Mouse (Mus musculus) heart, postnatal 10 days (tissue): ENCODE results near the gene Cables2. TPM values are rescaled to one million over a fixed set of nuclear protein-coding genes. Genes with fewer than 3 reads are reported as not detected.

ENCODE experiments used
- DNase-seq, 2 experiments: peaks; one replicate each; pipeline ENCODE4 v3.0.0; 2021
- intact Hi-C: fragments of 180-260 bp; cut with DNase I; formaldehyde crosslinking; loops from one replicate; pipeline ENCODE4 v1.15.1; 2025
- total RNA-seq, 2 experiments: library from RNA; stranded (reverse); gene quantifications; 2 replicates each; pipeline ENCODE4 v1.2.3; 2021

Cables2 gene
- total RNA-seq: 10 to 100 TPM; 16.5 to 16.7 TPM

DNA sequence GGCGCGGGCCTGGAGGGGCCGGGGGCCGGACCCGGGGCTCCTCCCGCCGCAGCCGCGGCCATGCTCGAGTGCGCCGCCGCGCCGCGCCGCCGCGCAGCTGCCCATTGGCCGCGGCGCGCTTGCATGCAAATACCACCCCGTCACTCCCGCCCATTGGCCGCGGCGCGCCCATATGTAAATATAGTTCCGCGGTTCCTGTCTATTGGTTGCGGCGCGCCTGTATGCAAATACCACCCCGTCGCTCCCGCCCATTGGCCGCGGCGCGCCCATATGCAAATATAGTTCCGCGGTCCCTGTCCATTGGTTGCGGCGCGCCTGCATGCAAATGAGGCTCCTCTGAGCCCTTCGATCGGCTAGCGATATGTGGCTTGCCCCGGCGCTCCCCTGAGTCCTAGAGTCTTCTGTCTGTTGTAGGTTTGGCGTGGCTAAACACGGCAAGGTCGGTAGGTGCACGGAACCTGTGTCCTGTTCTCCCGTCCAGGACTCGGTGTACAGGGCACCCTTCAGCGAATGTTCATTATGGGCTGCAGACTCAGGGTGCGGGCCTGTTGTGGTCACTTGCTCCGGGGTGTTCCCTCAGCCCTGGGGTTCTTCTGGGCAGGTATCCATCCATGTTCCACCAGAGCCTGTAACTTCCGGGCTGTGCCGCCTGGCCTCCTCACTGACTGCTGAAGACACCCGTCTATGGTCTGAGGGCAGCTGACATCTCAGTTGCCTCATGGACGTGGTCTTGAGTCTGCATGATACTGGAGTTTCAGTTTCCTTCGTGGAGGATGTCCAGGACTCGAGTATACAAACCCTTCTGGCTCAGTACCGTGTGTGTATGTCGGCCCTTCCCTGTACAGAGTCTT, at the start of gene Cables2:
Gene Cables2 (minus strand): TSS at position 103 of the 851 bp plus-strand sequence.
- intact Hi-C loops: loop anchor here (2.0 to 5.0 kb wide), 2 partner anchors 157 to 309 kb away; partner anchors contain the start of gene Mrgbp
- peak; percentile 94 for DNase-seq

DNA sequence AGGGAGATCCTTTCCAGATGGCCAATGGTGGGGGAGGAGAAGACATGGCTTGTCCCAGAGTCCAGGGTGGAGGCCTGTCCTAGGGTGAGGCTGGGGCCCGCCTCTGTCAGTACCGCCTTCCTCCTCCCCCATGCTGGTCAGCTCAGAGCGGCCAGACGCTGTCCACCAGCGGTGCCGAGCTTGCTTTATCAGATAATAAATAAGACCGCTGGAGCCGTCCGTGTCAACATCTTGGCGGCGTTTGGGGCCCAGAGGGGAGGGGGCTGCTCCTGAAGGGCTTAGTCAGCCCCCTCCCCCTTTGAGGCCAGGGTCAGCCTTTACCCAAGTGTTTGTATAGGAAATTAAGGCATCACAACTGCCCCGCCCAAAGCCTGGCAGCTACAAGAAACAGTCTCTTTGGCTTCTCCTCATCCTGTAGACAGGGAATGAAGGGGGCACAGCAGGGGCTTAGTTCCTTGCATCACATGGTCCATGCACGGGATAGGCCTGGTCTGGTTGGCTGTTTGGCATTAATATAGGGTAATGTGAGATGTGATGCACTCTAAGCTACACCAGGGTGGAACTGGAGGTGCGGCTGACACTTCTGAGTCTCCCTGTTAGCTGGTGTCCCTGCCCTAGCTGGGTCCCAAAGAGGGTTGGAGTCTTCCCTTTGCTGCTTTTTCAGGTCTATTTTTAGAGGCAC, 49.5 kb upstream of the Cables2 start:
- DNase-seq: no peak
- intact Hi-C loops: no loop called here

DNA sequence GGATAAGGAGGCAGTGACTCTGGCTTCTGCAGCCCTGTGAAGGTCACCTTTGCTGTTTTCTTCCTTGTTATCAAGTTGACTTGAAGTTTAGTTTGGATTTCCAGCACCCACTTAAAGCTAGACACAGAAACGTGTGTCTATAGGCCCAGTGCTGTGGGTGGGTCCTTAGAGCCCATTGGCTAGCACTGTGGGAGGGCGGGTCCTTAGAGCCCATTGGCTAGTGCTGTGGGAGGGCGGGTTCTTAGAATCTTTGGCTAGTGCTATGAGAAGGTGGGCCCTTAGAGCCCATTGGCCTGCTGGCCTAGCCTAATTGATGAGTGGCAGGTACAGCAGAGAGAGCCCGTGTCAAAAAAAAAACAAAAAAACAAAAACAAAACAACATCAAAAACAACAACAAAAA, 46.9 kb upstream of the Cables2 start:
- DNase-seq: no peak
- intact Hi-C loops: no loop called here

DNA sequence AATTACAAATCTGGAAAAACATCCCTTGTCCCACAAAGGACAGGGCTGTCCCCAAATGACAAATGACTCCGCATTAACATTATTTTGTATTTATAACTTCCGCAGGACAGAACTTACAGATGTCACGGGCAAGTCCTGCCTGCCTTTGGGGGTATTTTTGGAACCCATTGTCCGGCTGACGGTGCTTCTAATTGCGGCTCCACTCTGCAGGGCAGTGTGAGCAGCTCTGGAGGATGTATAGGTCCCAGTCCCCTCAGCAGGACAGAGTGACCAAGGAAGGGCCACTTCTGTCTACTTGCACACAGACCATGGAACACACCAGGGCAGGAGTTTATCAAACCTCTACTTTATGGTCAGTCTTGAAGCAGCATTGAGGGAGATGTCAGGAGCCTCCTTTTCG, 44.3 kb upstream of the Cables2 start:
- peak in 1 of 2 experiments; percentile 50 for DNase-seq
- intact Hi-C loops: no loop called here

DNA sequence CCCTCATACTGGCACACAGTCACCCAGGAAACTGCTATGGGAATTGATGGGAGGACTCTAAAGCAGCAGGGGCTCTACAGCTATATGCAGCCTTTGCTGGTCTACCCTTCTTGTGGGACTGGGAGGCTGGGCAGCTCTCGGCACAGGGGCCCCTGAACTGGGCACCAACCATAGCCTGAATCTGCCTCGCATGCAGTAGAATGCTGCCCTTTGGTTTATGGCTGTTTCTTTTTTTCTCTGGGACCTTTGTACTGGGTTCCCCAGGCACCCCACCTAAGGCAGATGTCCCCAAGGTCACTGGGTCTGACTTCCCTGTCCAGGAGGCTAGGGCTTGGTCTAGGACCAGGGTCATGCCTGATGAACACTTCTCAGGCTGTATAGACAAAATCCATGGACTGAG, 41.0 kb upstream of the Cables2 start:
- intact Hi-C loops: no loop called here
- no peak for DNase-seq

DNA sequence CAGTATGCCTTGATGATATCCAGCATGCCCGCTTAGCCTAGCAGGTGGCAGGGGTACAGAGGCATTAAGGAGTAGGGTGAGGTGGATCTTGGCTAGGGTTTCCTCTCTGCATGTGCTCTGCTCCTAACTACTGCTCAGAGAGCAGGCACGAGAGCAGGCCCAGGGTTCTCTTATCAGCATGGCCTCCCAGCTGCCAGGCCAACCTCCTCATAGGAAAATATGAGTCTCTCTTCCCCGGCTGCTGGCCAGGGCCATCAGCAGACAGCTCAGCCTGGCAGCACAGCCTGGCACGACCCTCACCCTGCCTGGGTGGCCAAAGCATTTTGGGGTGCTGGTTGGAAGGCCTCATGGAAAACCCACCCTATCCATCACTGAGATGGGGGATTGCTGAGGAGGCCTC, 37.9 kb upstream of the Cables2 start:
- DNase-seq: peak in 1 of 2 experiments; percentile 62
- intact Hi-C loops: no loop called here

DNA sequence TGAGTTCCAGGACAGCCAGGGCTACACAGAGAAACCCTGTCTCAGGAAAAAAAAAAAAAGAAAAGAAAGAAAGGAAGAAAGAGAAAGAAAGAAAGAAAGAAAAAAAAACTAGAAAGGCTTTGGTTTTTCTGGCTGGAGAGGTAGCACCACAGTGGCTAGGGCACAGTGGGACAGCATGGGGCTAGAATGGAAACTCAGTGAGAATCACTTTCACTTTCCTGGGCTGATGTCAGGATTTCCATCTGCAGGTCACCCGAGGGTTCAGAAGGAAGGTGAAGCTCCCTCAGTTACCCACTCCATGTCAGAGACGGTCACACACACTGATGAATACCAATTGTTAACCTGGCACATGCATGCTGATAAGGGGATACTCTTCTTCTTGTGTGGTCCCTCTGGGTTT, 34.4 kb upstream of the Cables2 start:
- no peak for DNase-seq
- intact Hi-C loops: no loop called here

DNA sequence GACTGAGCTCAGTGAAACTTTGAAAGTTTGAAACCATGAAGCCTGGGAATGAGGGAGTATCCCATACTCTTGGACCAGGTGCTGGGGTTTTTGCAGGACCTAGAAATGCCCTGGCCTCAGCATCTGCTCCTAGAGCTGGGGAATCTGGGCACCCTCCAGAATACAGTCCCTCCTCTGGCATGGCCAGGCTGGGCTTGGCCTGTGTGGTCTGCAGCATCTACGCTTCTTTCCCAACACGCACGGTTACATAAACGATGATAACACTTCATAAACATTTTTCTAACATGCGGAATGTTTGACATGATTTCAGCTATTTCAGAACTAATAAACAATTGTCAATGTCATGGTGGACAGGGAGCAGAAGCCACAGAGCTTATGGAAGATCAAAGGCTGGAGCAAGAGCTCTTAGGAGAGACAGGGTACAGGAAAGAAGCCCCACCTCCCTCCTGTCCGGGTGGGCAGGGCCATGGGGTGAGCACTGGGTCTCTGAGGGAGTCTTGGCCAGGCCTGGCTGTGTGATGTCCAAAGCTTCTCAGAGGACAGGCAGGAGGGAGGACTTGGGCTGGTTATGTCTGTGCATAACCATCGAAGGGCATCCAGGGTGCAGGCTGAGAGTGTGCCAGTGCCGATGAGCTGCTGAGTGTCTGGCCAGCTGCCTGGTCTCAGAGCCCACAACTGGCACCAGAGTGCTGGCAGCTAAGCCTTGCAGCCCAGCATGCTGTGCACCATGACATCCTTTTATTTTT, 33.3 kb upstream of the Cables2 start:
- intact Hi-C loops: no loop called here
- peak; percentile 76 to 88 for DNase-seq

DNA sequence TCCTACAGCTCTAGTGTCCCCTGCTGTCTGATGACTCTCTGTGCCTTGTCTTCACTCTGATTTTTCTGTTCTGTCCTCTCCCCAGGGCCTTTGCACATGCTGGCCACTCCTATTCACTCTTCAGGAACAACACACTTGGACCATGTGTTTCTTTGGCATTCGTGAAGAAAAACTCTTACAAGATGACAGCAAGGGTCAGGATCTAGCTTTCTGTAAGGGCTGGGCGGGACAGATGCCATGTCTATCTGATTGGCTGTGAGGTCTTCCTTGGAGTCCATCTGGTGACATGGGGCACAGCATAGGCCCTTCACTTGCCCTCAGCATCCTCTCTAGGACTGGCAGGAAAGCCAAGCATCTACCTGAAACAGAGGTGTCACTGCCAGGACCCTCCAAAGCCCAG, 32.7 kb upstream of the Cables2 start:
- no peak for DNase-seq
- intact Hi-C loops: no loop called here

DNA sequence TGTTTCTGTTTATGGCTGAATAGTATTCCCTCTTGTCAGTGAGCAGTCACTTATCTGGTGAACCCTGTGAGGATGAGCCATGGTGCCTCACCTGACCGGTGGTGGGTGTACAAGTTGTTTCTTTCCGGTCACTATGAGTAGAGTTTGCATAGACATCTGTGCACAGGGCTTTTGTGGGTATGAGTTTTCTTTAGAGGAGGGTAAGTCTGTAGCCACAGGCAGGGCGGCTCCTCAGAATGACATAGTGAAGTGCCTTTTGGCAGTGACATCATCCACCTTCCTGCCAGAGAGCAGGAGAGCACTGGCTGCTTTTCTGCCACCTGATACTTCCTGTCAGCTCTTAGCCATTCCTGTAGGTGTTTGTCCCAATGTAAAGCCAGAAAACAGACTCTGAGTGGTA, 32.2 kb upstream of the Cables2 start:
- intact Hi-C loops: no loop called here
- DNase-seq: no peak

DNA sequence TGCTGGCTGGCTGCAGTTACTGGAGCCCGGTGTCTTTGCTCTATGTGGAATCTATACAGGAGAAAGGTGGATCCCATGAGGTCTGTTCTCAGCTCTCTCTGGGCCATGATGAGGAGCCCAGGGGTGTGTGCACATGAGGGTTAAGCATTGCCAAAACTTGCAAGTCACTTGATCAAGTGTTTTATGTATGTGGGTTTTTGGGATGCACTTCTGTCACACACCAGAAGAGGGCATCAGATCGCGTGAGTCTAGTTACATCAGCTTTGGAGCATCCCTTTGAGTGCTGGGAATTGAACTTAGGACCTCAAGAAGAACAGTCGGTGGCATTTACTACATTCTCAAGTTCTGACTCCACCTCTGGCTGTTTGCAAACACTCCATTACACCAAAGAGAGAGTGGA, 31.3 kb upstream of the Cables2 start:
- intact Hi-C loops: no loop called here
- no peak for DNase-seq

DNA sequence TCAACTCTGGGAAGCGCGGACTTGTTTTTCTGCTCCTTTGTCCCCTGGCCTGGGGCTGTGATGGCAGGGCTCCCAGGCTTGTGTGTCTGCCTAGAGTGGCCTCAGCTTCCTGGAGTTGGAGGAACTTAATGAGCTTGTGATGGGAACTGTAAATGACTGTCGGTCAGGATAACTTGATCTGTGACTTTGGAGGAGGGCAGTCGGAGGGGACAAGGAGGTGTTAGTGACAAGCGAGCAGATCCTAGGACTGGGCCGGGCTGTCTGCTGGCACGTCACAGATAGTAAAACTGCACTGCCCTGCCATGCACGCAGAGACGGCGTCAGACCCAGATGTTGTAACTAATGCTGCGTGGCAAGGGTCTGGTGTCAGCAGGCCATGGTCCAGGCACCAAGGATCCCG, 30.2 kb upstream of the Cables2 start:
- no peak for DNase-seq
- intact Hi-C loops: no loop called here

DNA sequence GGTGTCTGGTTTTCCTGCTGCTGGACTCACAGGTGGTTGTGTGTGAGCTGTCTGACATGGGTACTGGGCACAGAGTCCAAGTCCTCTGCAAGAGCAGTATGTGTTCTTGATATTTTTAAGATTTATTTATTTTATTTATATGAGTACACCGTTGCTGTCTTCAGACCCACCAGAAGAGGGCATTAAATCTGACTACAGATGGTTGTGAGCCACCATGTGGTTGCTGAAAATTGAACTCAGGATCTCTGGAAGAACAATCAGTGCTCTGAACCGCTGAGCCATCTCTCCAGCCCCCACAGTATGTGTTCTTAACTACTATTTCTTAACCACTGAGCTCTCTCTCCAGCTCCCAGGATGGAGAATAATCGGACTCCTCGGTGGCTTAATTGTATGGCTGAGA, 28.9 kb upstream of the Cables2 start:
- no peak for DNase-seq
- intact Hi-C loops: no loop called here

DNA sequence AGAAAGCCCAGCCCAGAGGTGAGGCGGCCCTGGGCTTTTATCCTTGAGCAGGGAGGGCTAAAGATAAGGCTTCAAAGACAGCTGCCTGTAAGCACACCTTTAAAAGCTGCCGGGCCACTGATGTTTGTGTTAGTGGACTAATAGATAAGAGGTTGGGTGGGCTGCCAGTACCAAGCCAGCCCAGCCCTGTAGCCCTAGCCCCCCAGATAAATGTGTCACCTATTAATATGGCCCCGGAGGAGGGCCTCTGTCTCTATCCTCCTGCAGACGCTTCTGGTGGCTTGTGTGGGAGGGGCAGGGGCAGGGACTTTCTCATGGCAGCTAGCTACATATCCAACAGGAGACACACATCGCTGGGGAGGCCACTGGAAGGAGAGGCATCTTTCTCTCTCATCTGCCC, 27.5 kb upstream of the Cables2 start:
- DNase-seq: no peak
- intact Hi-C loops: no loop called here

DNA sequence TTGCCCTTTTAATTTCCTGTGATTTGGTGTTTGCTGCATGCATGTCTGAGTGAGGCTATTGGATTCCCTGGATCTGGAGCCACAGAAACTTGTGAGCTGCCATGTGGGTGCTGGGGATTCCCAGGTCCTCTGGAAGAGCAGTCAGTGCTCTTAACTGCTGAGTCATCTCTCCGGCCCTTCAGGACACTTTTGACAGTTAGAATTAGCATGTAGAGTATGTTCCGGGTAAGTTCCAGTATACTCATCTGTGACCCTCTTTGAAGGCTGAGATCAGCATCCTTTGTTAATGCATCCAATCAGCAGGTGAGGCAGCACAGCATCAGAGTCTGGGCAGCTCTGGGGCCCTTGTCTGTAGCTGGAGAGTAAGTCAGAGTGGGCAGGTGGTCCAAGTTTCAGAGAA, 27.0 kb upstream of the Cables2 start:
- intact Hi-C loops: no loop called here
- no peak for DNase-seq

DNA sequence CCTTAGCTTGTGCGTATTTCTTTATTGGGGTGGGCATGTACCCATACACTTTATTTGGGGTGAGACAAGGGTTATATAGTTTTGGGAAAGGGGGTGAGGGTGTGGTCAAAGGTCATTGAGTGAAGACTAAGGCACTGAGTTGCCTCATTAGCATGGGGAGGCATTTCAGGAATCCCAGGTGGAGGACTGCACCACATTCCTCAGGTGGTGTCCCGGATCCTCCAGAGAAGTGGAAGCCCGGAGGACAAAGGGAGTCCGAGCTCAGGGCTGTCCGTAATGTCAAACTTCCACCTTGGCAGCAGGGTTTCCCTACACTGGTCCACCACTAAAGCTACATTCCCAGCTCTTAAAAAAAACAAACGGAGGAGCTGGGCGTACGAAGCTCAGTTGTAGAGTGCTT, 19.6 kb upstream of the Cables2 start:
- intact Hi-C loops: no loop called here
- no peak for DNase-seq

DNA sequence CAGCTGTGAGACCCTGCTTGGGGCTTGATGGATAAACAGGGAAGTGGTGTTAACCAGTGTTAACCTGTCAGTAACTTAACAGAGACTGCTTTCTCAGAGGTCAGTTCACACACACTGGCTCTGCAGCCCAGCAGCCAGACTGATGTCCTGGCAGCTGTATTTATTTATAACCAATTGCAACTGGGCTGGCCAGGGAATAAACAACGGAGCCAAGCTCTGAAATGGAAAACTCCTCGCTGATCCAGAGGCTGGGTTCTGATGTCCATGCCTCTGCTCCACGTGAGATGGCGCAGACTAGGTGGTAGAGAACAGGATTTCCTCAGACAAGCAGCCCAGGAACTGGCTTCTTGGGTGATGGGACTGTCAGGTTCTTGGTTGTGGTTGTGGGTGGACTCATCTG, 18.7 kb upstream of the Cables2 start:
- no peak for DNase-seq
- intact Hi-C loops: no loop called here

DNA sequence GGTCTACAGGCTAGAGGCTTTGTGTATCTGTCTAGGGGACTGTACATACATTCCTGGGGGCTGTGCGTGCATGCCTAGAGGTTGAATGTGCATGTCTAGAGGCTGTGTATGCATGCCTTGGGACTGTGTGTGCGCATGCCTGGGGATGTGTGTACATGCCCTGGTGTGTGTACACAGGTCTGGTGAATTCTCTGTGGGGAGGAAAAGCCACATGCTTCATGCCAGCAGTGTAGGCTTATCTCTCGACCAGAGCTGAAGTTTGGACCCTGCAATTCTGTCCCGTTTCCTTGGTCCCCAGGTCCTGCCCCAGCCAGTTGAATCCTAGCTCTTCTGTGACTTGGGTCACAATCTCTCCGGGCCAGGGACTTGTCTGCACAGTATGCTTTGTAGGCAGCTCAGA, 18.3 kb upstream of the Cables2 start:
- no peak for DNase-seq
- intact Hi-C loops: no loop called here

DNA sequence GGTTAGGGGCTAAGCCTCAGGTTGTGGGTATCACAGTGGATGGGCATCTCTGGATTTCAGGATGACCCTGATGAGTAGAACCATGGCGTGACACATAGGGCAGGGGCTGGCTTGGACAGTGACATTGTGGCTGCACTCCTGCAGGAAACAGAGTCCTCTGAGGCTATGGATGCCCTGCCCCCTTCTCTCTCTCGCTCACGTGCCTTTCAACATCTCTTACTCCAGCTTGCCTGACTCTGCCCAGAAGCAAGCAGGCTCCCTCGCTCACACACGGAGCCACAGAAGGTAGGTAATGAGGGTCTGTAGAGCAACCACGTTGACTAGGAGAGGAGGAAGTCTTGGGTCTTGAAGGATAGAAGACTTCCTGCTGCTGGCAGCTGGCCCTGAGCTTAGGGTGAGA, 17.2 kb upstream of the Cables2 start:
- DNase-seq: no peak
- intact Hi-C loops: no loop called here

DNA sequence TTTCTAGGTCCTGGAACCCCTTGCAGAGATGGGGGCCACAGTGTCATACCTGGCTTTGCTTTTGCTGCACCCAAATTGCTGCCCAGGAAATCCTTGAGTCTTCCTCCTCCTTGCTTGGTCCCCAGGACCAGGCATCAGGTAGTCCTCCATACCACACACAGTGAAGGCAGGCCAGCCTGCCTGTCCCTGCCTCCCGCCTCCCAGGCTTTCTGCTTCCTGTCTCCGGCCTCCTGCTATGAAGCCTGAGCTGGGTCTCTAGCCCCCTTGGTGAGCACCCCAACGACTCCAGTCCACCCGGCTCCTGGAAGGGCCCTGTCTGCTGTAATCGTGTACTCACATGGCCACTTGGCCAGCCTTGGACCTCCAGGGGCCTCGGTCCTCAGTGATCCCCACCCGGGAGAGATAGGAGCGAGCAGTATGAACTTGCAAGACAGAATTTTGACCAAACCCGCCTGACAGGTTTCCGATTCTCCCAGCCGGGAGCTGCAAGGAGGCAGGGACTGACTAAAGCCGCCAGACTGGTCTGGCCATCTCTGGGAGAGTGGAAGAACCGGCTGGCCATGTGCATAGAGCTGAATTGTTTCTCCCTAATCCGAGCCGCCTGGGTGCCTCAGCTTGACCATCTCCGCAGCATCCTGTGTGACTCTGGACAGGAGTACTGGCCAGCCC, 16.3 kb upstream of the Cables2 start, which contains the start of gene Rbbp8nl:
Gene Rbbp8nl (minus strand): TSS at position 440 of the 669 bp plus-strand sequence.
- no peak for DNase-seq
- intact Hi-C loops: no loop called here

DNA sequence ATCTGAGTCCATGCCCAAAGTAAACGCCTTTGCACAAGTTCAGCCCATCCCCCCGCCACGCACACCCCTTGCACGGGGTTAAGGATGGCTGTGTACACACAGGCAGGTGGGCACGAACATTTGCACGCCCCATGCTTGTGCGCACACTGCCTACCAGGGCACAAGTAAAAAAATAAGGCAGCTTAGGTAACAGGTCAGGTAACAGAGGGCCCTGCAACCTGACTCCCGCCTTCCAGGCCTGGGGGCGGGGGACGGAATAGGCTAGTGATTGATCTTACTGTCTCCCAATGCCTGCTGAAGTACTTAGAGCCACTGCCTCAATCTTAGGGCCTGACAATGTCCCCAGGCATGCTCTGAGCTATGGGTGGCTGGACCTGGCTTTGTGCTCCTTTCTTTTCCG, 15.7 kb upstream of the Cables2 start:
- intact Hi-C loops: no loop called here
- DNase-seq: no peak
